15 mouse cellular contexts compared by ENCODE assay signal in the genomic region with DNA sequence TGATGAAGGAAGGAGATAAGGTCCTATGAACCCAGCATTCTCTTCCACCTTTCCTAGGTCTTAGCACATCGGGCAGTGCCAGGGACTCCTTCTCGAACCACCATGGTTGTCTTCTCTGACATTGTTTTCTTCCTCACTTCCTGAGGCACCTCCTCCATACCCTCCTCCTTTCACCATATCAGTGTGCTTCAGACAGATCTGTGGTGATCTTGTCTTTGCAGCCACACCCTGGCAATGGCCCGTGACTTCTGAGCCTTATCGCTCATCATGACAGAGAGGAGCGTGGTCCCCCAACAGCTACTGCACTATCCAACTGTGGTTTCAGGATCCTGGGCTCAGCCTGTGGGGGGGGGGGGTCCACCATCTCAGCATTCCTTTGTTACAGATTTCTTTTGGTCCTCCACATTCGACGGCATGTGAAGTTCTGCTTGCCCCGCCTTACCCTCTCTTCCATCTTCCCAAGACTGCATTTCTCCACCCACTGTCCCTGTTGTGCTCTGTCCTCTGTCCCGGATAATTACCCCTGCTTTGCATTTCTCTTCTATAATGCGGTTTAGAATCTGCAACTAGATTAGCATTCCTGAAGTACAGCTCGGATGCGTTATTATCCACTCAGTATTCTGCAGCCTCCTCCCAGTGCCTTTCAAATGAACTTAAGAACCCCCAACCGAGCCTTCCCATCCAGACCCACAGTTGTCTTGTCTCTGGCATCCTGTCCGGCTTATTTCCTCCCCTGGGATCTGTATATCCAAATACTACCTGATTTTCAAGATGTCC.
DNase-seq lines count a peak whose midpoint lies in the region; ATAC-seq and TF ChIP-seq lines count a peak whose summit lies in the region.
"Had no signal": no experiment of that assay in that cellular context is flagged by ENCODE, and none has a peak within 500 bp of the region (broad histone marks: within the 10 kb centered on the region; RNA-seq: fewer than 3 reads in every experiment).

No protein-coding gene starts in this region.

- no peaks in the 10 kb centered on the region for H3K4me1 ChIP-seq in midbrain, embryonic 11.5 days (ENCODE audit: control insufficient read depth, insufficient read depth, low read length)
- peaks cover 15% of the 10 kb centered on the region for H3K4me1 ChIP-seq in midbrain, embryonic 10.5 days
- H3K4me1 ChIP-seq in hindbrain, postnatal 0 days (ENCODE audit: insufficient read depth, low read length) = no peaks in the 10 kb centered on the region
- H3K4me1 ChIP-seq in neural tube, embryonic 13.5 days (replicated peaks) = peaks cover 43% of the 10 kb centered on the region

- peak; percentile 33 for DNase-seq in CD4-positive, CD25-positive, alpha-beta regulatory T cell, adult 2 months (ENCODE audit: low read depth, low spot score)
- peak; percentile 79 for DNase-seq in midbrain, embryonic 11.5 days (ENCODE audit: low spot score, missing footprints)
- no peak for DNase-seq in midbrain, embryonic 10.5 days (ENCODE audit: low spot score)
- no peak for DNase-seq in hindbrain, postnatal 0 days (ENCODE audit: low spot score)
- DNase-seq in thymus, postnatal 0 days (ENCODE audit: low spot score) = no peak
- DNase-seq in adrenal gland, adult 8-10 months = no peak
- DNase-seq: kidney, adult 2 months; left cerebral cortex, postnatal 4 days; retina, postnatal 1 day; spleen, adult 18-20 months had no signal

- no peak for ATAC-seq in CD4-positive, CD25-positive, alpha-beta regulatory T cell, adult 4 months
- peak; percentile 35; the same call in 1 of the 2 replicates for ATAC-seq in midbrain, embryonic 11.5 days (ENCODE audit: low FRiP score)
- no peak for ATAC-seq in hindbrain, postnatal 0 days
- ATAC-seq in neural tube, embryonic 13.5 days (ENCODE audit: low read depth) = no peak

- no peaks in the 10 kb centered on the region for H3K27me3 ChIP-seq in midbrain, embryonic 11.5 days (ENCODE audit: control insufficient read depth, insufficient read depth, low read length)
- no peaks in the 10 kb centered on the region for H3K27me3 ChIP-seq in midbrain, embryonic 10.5 days (ENCODE audit: low read depth, poor library complexity, severe bottlenecking)
- H3K27me3 ChIP-seq in hindbrain, postnatal 0 days (ENCODE audit: insufficient read depth, low read length) = no peaks in the 10 kb centered on the region
- no peaks in the 10 kb centered on the region for H3K27me3 ChIP-seq in neural tube, embryonic 13.5 days
- H3K27me3 ChIP-seq: heart, embryonic 15.5 days had no signal

- no peak overlapping the region for H3K27ac ChIP-seq in midbrain, embryonic 11.5 days (ENCODE audit: low read depth, low read length)
- H3K27ac ChIP-seq in midbrain, embryonic 10.5 days (replicated peaks) = no peak overlapping the region
- H3K27ac ChIP-seq in hindbrain, postnatal 0 days = peak overlapping the region; percentile 26; the same call in 1 of the 2 replicates
- H3K27ac ChIP-seq in neural tube, embryonic 13.5 days (replicated peaks) = peak overlapping the region; percentile 65
- H3K27ac ChIP-seq: heart, embryonic 15.5 days had no signal

- no peak for TF ChIP-seq CTCF in hindbrain, postnatal 0 days (IDR thresholded peaks at IDR 0.05; ENCODE audit: low read depth)

- H3K9me3 ChIP-seq in midbrain, embryonic 11.5 days (ENCODE audit: control insufficient read depth, low read length) = no peaks in the 10 kb centered on the region
- H3K9me3 ChIP-seq in midbrain, embryonic 10.5 days (replicated peaks) = no peaks in the 10 kb centered on the region
- H3K9me3 ChIP-seq in hindbrain, postnatal 0 days (ENCODE audit: low read length) = no peaks in the 10 kb centered on the region
- H3K9me3 ChIP-seq in neural tube, embryonic 13.5 days = no peaks in the 10 kb centered on the region
- H3K9me3 ChIP-seq: heart, embryonic 15.5 days had no signal

- no peak overlapping the region for H3K4me2 ChIP-seq in midbrain, embryonic 11.5 days
- H3K4me2 ChIP-seq in hindbrain, postnatal 0 days (ENCODE audit: low read depth, low read length) = no peak overlapping the region
- no peak overlapping the region for H3K4me2 ChIP-seq in neural tube, embryonic 13.5 days
- H3K4me2 ChIP-seq: heart, embryonic 15.5 days had no signal

- WGBS in midbrain, embryonic 11.5 days = 50% methylated on average over 14 of the region's 14 CpGs
- WGBS in midbrain, embryonic 10.5 days = 61% methylated on average over 14 of the region's 14 CpGs
- WGBS in hindbrain, postnatal 0 days = 49% methylated on average over 14 of the region's 14 CpGs
- WGBS in neural tube, embryonic 13.5 days = 47% methylated on average over 14 of the region's 14 CpGs

- H3K9ac ChIP-seq in midbrain, embryonic 11.5 days (ENCODE audit: low read length) = no peak overlapping the region
- H3K9ac ChIP-seq in hindbrain, postnatal 0 days (replicated peaks; ENCODE audit: low read length) = no peak overlapping the region
- no peak overlapping the region for H3K9ac ChIP-seq in neural tube, embryonic 13.5 days
- H3K9ac ChIP-seq: heart, embryonic 15.5 days had no signal

- no peaks in the 10 kb centered on the region for H3K36me3 ChIP-seq in midbrain, embryonic 11.5 days (ENCODE audit: control insufficient read depth, insufficient read depth, low read length)
- no peaks in the 10 kb centered on the region for H3K36me3 ChIP-seq in midbrain, embryonic 10.5 days
- no peaks in the 10 kb centered on the region for H3K36me3 ChIP-seq in hindbrain, postnatal 0 days (ENCODE audit: insufficient read depth, low read length)
- no peaks in the 10 kb centered on the region for H3K36me3 ChIP-seq in neural tube, embryonic 13.5 days
- H3K36me3 ChIP-seq: heart, embryonic 15.5 days had no signal

- H3K4me3 ChIP-seq in midbrain, embryonic 11.5 days (ENCODE audit: low read depth, low read length) = no peak overlapping the region
- H3K4me3 ChIP-seq in midbrain, embryonic 10.5 days = no peak overlapping the region
- no peak overlapping the region for H3K4me3 ChIP-seq in hindbrain, postnatal 0 days (ENCODE audit: low read length)
- no peak overlapping the region for H3K4me3 ChIP-seq in neural tube, embryonic 13.5 days
- H3K4me3 ChIP-seq: erythroblast, embryonic 14.5 days; heart, embryonic 15.5 days; myocyte had no signal

Comparison
In these comparisons a context has a peak if more than half of its experiments do, and no peak if none do; other contexts are left out.
1. DNase-seq: peak in CD4-positive, CD25-positive, alpha-beta regulatory T cell, adult 2 months (single experiment) and midbrain, embryonic 11.5 days (single experiment); none in midbrain, embryonic 10.5 days (single experiment), hindbrain, postnatal 0 days (single experiment), thymus, postnatal 0 days (single experiment) and adrenal gland, adult 8-10 months (single experiment).
2. H3K27ac ChIP-seq: peak in hindbrain, postnatal 0 days (single experiment) and neural tube, embryonic 13.5 days (single experiment); none in midbrain, embryonic 11.5 days (single experiment) and midbrain, embryonic 10.5 days (single experiment).